Mouse (Mus musculus) intestine, embryonic 15.5 days (tissue): ENCODE results near the gene H2-K1. TPM values are rescaled to one million over a fixed set of nuclear protein-coding genes. Genes with fewer than 3 reads are reported as not detected.
"Not testable (repeated sequence)": the region's sequence is repeated elsewhere in the genome, so short reads cannot be mapped to it uniquely, and the experiment has no call there.

ENCODE experiments used
- ATAC-seq: fragments of 200-750 bp; cut with Nextera tagmentation; 2 replicates; pipeline ENCODE4 v1.8.0; 2017; ENCODE audit warnings: moderate TSS enrichment, moderate library complexity
- H3K27ac ChIP-seq: fragments of 300-500 bp; sonication (generic); 2 replicates; pipeline ENCODE4 v1.5.1; 2015; ENCODE audit warnings: mild to moderate bottlenecking, inconsistent platforms
- H3K27me3 ChIP-seq: fragments of 300-500 bp; sonication (generic); replicated peaks from 2 replicates; pipeline ENCODE4 v1.6.1; 2015; ENCODE audit warnings: inconsistent platforms
- H3K36me3 ChIP-seq: fragments of 300-500 bp; sonication (generic); 2 replicates; pipeline ENCODE4 v1.6.1; 2015; ENCODE audit warnings: inconsistent platforms
- H3K4me1 ChIP-seq: fragments of 300-500 bp; sonication (generic); replicated peaks from 2 replicates; pipeline ENCODE4 v1.6.1; 2015; ENCODE audit warnings: inconsistent platforms
- H3K4me2 ChIP-seq: fragments of 300-500 bp; sonication (generic); replicated peaks from 2 replicates; pipeline ENCODE4 v1.6.1; 2015; ENCODE audit warnings: mild to moderate bottlenecking, inconsistent platforms
- H3K4me3 ChIP-seq: fragments of 300-500 bp; sonication (generic); replicated peaks from 2 replicates; pipeline ENCODE4 v1.5.1; 2015; ENCODE audit warnings: inconsistent platforms
- H3K9ac ChIP-seq: fragments of 300-500 bp; sonication (generic); 2 replicates; pipeline ENCODE4 v1.6.1; 2015; ENCODE audit warnings: inconsistent platforms
- H3K9me3 ChIP-seq: fragments of 300-500 bp; sonication (generic); 2 replicates; pipeline ENCODE4 v1.6.1; 2016; ENCODE audit warnings: inconsistent platforms
- WGBS: fragments of 180-500 bp; shearing (Covaris S2); methylation state at CpG from one replicate; pipeline ENCODE4 v1.1.7; 2015; 5-methylcytosine and 5-hydroxymethylcytosine counted together
- polyA plus RNA-seq: library from polyadenylated mRNA; unstranded; fragments of >200 nt; fragmentation: Nextera tagmentation; extraction: Ambion mirVana; gene quantifications from 2 replicates; pipeline ENCODE4 v1.2.1, GENCODE M21; 2015

Gene H2-K1
- polyA plus RNA-seq, 1 experiment from 2014 or later: 190 TPM

GRCm38 (mm10) chr17:33999341-34000149, 602 bp downstream of the H2-K1 start:
- peaks cover 9% of the 10 kb centered on the region; the same call in 1 of the 2 replicates for H3K4me1 ChIP-seq
- H3K27ac ChIP-seq: peak overlapping the region; percentile 29
- H3K36me3 ChIP-seq: no peaks in the 10 kb centered on the region
- no peaks in the 10 kb centered on the region for H3K9me3 ChIP-seq
- 2% methylated on average over 87 of the region's 87 CpGs for WGBS
- H3K4me2 ChIP-seq: peak overlapping the region; percentile 99
- H3K9ac ChIP-seq: peak overlapping the region; percentile 58
- ATAC-seq: peak; percentile 66
- H3K27me3 ChIP-seq: 0 out of 2 replicates have a peak, but pooled peaks cover 5% of the 10 kb centered on the region
- H3K4me3 ChIP-seq: peak overlapping the region; percentile 58

GRCm38 (mm10) chr17:33998697-33999096, 1.4 kb downstream of the H2-K1 start:
- not testable (repeated sequence) for H3K9ac ChIP-seq, H3K27ac ChIP-seq, ATAC-seq, H3K9me3 ChIP-seq, H3K27me3 ChIP-seq, H3K36me3 ChIP-seq, H3K4me3 ChIP-seq, H3K4me1 ChIP-seq
- peak overlapping the region; percentile 99 for H3K4me2 ChIP-seq
- WGBS: 55% methylated on average over 5 of the region's 5 CpGs

DNA sequence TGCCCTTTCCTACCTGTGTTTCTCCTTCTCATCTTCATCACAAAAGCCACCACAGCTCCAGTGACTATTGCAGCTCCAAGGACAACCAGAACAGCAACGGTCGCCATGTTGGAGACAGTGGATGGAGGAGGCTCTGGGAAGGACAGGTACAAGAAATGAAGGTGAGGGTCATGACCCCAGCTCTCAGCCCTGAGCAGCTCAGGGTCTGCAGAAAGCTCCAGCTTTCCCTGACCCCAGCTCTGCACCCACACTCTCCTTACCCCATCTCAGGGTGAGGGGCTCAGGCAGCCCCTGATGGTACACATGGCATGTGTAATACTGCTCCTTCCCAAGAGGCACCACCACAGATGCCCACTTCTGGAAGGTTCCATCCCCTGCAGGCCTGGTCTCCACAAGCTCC, 3.1 kb downstream of the H2-K1 start:
- WGBS: 86% methylated on average over 2 of the region's 2 CpGs
- H3K27me3 ChIP-seq, H3K36me3 ChIP-seq, H3K9ac ChIP-seq, H3K27ac ChIP-seq, H3K4me2 ChIP-seq, H3K4me3 ChIP-seq, ATAC-seq, H3K9me3 ChIP-seq, H3K4me1 ChIP-seq: not testable (repeated sequence)

DNA sequence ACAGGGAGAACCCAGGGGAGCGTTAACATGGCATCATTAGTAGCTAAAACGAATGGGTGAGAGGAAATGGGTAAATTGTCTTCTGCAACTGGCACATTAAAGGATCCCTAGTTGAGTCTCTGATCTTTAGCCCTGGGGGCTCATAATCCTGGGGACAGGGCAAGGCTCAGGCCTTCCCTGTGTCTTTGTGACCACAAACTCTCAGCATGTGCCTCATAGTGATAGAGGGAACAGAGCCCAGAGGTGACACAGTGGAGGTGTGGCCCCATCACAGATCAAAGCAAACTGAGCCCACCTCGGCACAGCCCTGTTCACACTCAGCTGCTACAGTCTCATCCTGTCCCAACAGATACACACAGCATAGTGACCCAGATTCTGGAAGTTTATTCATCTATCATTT, 4.5 kb downstream of the H2-K1 start:
- WGBS: 42% methylated on average over 3 of the region's 3 CpGs

GRCm38 (mm10) chr17:33994959-33995358, 5.2 kb downstream of the H2-K1 start:
- H3K27me3 ChIP-seq: 0 out of 2 replicates have a peak, but pooled peaks cover under 1% of the 10 kb centered on the region
- ATAC-seq: no peak
- no peak overlapping the region for H3K27ac ChIP-seq
- H3K9ac ChIP-seq: no peak overlapping the region
- no peaks in the 10 kb centered on the region for H3K36me3 ChIP-seq
- WGBS: 90% methylated on average over 8 of the region's 8 CpGs
- H3K4me3 ChIP-seq: no peak overlapping the region
- H3K4me2 ChIP-seq: no peak overlapping the region
- peaks cover 7% of the 10 kb centered on the region; the same call in 1 of the 2 replicates for H3K4me1 ChIP-seq
- H3K9me3 ChIP-seq: no peaks in the 10 kb centered on the region

More for the DNA sequence above, 4.5 kb downstream of the H2-K1 start:
- Histone ChIP-seq H3K4me3 (no peak overlapping the region), H3K9me3 (no peaks in the 10 kb centered on the region), H3K36me3 (no peaks in the 10 kb centered on the region), H3K27ac (no peak overlapping the region), H3K9ac (no peak overlapping the region), H3K27me3 (0 out of 2 replicates have a peak, but pooled peaks cover 5% of the 10 kb centered on the region), H3K4me2 (no peak overlapping the region), H3K4me1 (peaks cover 11% of the 10 kb centered on the region; the same call in 1 of the 2 replicates)
- no peak for ATAC-seq

GRCm38 (mm10) chr17:33991788-33992664, 8.1 kb downstream of the H2-K1 start:
- Histone ChIP-seq H3K27ac (no peak overlapping the region), H3K36me3 (no peaks in the 10 kb centered on the region), H3K4me2 (no peak overlapping the region), H3K9me3 (no peaks in the 10 kb centered on the region), H3K4me1 (0 out of 2 replicates have a peak, but pooled peaks cover 2% of the 10 kb centered on the region), H3K9ac (no peak overlapping the region), H3K4me3 (no peak overlapping the region), H3K27me3 (peaks cover 10% of the 10 kb centered on the region; the same call in 1 of the 2 replicates)
- 29% methylated on average over 10 of the region's 10 CpGs for WGBS
- 0 out of 2 replicates have a peak, but pooled peaks have one; percentile 31 for ATAC-seq

DNA sequence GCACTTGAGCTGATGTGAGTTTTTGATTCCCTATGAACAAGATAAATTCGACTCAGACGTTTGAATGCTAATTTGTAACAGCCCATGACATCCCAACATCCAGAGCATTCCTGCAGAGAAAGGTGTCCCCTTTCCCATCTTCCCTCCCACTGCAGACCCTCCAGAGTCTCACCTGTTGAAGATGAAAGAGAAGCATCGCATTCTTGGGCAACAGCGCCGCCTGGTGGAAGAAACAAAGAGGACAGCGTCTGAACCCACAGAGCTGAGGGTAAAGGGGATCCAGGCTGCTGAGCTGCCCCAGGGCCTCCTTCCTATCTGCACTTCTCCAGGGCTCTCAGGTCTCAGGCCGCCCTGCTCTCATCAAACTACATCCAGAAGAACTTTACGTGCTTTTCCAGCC, 18.0 kb downstream of the H2-K1 start:
- H3K27ac ChIP-seq, ATAC-seq, H3K9me3 ChIP-seq, H3K4me3 ChIP-seq, H3K9ac ChIP-seq, H3K36me3 ChIP-seq, H3K4me1 ChIP-seq: not testable (repeated sequence)
- Histone ChIP-seq H3K27me3 (peaks cover 17% of the 10 kb centered on the region), H3K4me2 (peak overlapping the region; percentile 80)
- WGBS: 12% methylated on average over 8 of the region's 8 CpGs

DNA sequence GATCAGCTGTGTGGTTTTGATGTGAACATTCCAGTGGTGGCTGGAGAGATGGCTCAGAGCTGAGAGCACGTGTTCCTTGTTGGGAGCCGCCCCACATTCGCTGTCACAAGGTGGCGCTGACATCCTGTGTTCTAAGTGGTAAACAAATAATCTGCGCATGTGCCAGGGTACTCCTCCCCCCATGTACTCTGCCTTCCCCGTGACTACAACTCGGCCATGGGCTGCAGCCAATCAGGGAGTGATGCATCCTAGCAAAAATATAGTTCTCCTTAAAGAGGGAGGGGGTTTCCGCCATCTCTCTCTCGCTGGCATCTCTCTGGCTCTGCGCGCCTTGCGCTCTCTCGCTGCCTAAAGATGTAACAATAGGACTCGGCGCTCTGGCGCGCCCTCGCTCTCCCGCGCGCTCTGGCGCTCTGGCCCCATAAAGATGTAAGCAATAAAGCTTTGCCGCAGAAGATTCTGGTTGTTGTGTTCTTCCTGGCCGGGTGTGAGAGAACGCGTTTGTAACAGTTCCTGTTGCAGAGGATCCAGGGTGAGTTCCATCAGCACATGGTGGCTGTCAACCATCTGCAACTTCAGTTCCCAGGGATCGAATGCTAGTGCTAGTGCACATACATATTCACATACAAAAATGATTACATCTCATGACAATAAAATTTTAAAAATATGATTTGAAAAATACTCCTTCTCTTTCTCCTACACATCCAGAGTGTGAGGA, 18.8 kb downstream of the H2-K1 start:
- H3K9me3 ChIP-seq, H3K4me1 ChIP-seq, H3K36me3 ChIP-seq: not testable (repeated sequence)
- Histone ChIP-seq H3K4me2 (peak overlapping the region; percentile 80), H3K9ac (peak overlapping the region; percentile 64), H3K27me3 (peaks cover 19% of the 10 kb centered on the region), H3K4me3 (peak overlapping the region; percentile 50), H3K27ac (peak overlapping the region; percentile 90)
- WGBS: under 1% methylated on average over 27 of the region's 27 CpGs
- ATAC-seq: peak; percentile 80

- H3K4me1 ChIP-seq: peaks cover 9% of the 10 kb centered on the region
- no peaks in the 10 kb centered on the region for H3K36me3 ChIP-seq
- H3K9me3 ChIP-seq: no peaks in the 10 kb centered on the region
- H3K27ac ChIP-seq: peak overlapping the region; percentile 58; the same call in 1 of the 2 replicates
- H3K4me3 ChIP-seq: no peak overlapping the region
- H3K27me3 ChIP-seq: peaks cover 22% of the 10 kb centered on the region
- no peak for ATAC-seq
- H3K4me2 ChIP-seq: peak overlapping the region; percentile 80
- H3K9ac ChIP-seq: no peak overlapping the region
- 74% methylated on average over 19 of the region's 19 CpGs for WGBS
Observed at GRCm38 (mm10) chr17:33980181-33981035, 19.7 kb downstream of the H2-K1 start.

GRCm38 (mm10) chr17:33979512-33980050, 20.6 kb downstream of the H2-K1 start:
- Histone ChIP-seq H3K36me3 (no peaks in the 10 kb centered on the region), H3K27me3 (peaks cover 22% of the 10 kb centered on the region), H3K4me3 (no peak overlapping the region), H3K4me1 (peaks cover 9% of the 10 kb centered on the region), H3K27ac (peak overlapping the region; percentile 71; the same call in 1 of the 2 replicates), H3K9ac (no peak overlapping the region), H3K9me3 (no peaks in the 10 kb centered on the region), H3K4me2 (no peak overlapping the region)
- no peak for ATAC-seq
- WGBS: 69% methylated on average over 6 of the region's 6 CpGs

DNA sequence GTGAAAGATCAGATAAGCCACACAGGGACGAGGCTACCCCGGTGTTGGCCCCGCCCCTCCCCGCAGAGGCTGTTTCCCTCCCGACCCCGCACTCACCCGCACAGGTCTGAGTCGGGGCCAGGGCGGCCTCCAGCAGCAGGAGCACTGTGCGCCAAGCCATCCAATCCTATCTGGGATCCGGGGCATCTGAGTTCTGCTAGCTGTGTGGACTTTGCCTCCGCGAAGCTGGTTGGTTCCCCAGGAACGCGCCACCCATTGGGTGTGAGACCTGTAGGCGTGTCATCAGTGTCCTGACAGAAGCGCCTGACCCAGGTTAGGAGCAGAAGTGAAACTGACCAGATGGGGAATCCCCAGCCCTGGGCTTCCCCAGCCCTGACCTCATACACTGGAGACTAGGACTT, 21.5 kb downstream of the H2-K1 start:
- no peaks in the 10 kb centered on the region for H3K9me3 ChIP-seq
- peak overlapping the region; percentile 24; the same call in 1 of the 2 replicates for H3K9ac ChIP-seq
- H3K27ac ChIP-seq: peak overlapping the region; percentile 71
- H3K36me3 ChIP-seq: no peaks in the 10 kb centered on the region
- WGBS: under 1% methylated on average over 17 of the region's 17 CpGs
- H3K4me2 ChIP-seq: peak overlapping the region; percentile 83
- peaks cover 22% of the 10 kb centered on the region for H3K27me3 ChIP-seq
- H3K4me1 ChIP-seq: peaks cover 9% of the 10 kb centered on the region
- H3K4me3 ChIP-seq: peak overlapping the region; percentile 46
- ATAC-seq: peak; percentile 94
